Mouse (Mus musculus) forebrain, embryonic 10.5 days (tissue): Measurements from ENCODE around the gene Arhgap28. TPM values are rescaled to one million over a fixed set of nuclear protein-coding genes. Genes with fewer than 3 reads are reported as not detected.
A peak's percentile ranks its signal among the peaks of the same experiment; 100 is the strongest.

ENCODE experiments used
- DNase-seq: peaks from one replicate; pipeline ENCODE4 v3.0.0-alpha.2; 2017; ENCODE audit warnings: low spot score; ENCODE audit errors: extremely low spot score
- H3K27ac ChIP-seq: fragments of 300-500 bp; sonication (generic); 2 replicates; pipeline ENCODE4 v1.5.1; 2016; ENCODE audit warnings: mild to moderate bottlenecking
- H3K27me3 ChIP-seq: fragments of 300-500 bp; sonication (generic); 2 replicates; pipeline ENCODE4 v1.6.1; 2016; ENCODE audit warnings: mild to moderate bottlenecking; ENCODE audit not compliant: poor library complexity, severe bottlenecking
- H3K36me3 ChIP-seq: fragments of 300-500 bp; sonication (generic); replicated peaks from 2 replicates; pipeline ENCODE4 v1.6.1; 2016; ENCODE audit warnings: mild to moderate bottlenecking, moderate library complexity
- H3K4me1 ChIP-seq: fragments of 300-500 bp; sonication (generic); 2 replicates; pipeline ENCODE4 v1.6.1; 2016
- H3K4me3 ChIP-seq: fragments of 300-500 bp; sonication (generic); 2 replicates; pipeline ENCODE4 v1.5.1; 2016; ENCODE audit warnings: mild to moderate bottlenecking, moderate library complexity
- H3K9me3 ChIP-seq: fragments of 300-500 bp; sonication (generic); 2 replicates; pipeline ENCODE4 v1.6.1; 2016; ENCODE audit warnings: mild to moderate bottlenecking, moderate library complexity
- WGBS: fragments of 180-500 bp; shearing (Covaris S2); methylation state at CpG from one replicate; pipeline ENCODE4 v1.1.7; 2016; 5-methylcytosine and 5-hydroxymethylcytosine counted together
- polyA plus RNA-seq: library from polyadenylated mRNA; unstranded; fragments of >200 nt; fragmentation: Nextera tagmentation; extraction: Ambion mirVana; gene quantifications from 2 replicates; pipeline ENCODE4 v1.2.1, GENCODE M21; 2016

Gene Arhgap28
- polyA plus RNA-seq, 1 experiment from 2014 or later = 28.0 TPM

DNA sequence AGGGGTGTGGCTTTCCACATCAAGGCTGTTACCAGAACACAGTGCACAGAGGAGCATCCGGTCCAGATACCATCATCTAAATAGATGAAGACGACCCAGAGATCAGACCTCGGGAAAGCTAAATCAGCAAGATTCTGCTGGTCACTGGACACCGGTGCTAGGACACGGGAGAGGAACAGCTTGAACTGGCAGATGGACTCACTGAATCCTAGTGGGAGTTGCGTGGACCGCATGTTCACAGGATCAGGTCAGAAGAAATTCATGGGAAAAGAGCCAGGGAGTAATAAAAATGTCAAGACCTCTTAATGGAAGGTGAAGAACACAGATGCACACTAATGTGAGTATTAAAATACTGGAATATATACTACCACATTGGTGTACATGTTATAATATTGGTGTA is 85.7 kb downstream of the Arhgap28 start:
- no peak overlapping the region for H3K27ac ChIP-seq
- peaks cover 2% of the 10 kb centered on the region for H3K36me3 ChIP-seq
- no peaks in the 10 kb centered on the region for H3K27me3 ChIP-seq
- H3K4me3 ChIP-seq = no peak overlapping the region
- 92% methylated on average over 7 of the region's 7 CpGs for WGBS
- no peaks in the 10 kb centered on the region for H3K4me1 ChIP-seq
- no peak for DNase-seq
- peaks cover 2% of the 10 kb centered on the region; the same call in 1 of the 2 replicates for H3K9me3 ChIP-seq

DNA sequence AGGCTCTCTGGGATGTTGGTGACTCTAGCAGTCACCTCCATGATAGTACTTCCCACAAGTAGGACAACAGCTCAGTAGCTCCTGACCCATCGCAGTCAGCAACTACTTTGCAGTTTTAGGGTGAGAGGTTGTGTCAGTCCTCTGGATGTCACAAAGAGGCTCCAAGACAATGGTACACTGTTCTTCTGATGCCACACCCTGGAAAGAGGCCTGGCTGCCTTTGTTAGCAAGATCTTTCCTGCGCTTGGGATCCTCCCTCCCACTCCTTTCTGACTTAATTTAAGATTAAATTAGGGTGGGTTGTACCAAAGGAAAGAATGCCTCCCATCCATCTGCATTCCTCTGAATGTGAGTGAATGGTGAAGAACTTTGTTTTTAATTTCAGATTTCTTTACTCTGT is 87.0 kb downstream of the Arhgap28 start:
- no peaks in the 10 kb centered on the region for H3K4me1 ChIP-seq
- peaks cover 2% of the 10 kb centered on the region for H3K36me3 ChIP-seq
- 79% methylated on average over 2 of the region's 2 CpGs for WGBS
- H3K4me3 ChIP-seq = no peak overlapping the region
- H3K27ac ChIP-seq = no peak overlapping the region
- no peak for DNase-seq
- H3K27me3 ChIP-seq = no peaks in the 10 kb centered on the region
- peaks cover 2% of the 10 kb centered on the region; the same call in 1 of the 2 replicates for H3K9me3 ChIP-seq

DNA sequence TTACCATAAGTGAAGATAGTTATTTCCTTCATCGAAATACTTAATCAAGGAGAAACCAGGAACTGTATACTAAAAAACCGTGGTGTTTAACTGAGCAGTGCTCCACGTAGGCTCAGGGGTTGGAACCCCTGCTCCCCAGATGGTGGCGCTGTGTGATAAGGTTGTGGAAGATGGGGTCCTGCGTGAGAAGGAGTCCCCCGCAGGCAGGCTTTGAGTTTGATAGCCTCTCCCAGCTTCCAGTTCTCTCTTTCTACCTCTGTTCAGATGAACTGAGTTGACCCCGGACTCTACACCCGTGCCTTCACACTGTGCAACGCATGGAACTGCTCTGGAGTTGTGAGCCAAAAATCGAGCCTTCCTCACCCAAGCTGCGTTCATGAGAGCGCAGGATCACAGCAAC is 91.3 kb downstream of the Arhgap28 start:
- peaks cover 12% of the 10 kb centered on the region for H3K4me1 ChIP-seq
- H3K27ac ChIP-seq = no peak overlapping the region
- no peaks in the 10 kb centered on the region for H3K27me3 ChIP-seq
- 67% methylated on average over 12 of the region's 12 CpGs for WGBS
- peaks cover 2% of the 10 kb centered on the region for H3K36me3 ChIP-seq
- DNase-seq = peak; percentile 30
- no peak overlapping the region for H3K4me3 ChIP-seq
- H3K9me3 ChIP-seq = peaks cover 2% of the 10 kb centered on the region; the same call in 1 of the 2 replicates

DNA sequence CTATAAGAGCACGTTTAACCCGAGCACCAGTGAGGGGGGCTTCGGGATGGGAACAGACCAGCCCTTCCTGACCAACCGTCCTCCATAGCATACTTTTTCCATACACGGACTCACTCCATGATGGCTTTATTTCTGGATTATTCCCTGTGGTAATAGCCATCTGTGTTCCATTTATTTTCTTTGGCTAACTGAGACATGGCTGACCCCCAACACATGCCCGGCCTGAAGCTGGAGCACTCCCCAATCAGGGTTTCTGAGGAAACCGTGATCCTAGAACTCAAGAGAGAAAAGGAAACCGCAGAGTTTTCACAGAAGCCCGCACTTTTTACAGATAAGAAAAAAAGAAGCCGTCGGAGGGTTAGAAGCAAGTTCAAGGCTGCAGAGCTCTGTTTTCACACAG is 91.9 kb downstream of the Arhgap28 start:
- WGBS = 90% methylated on average over 11 of the region's 11 CpGs

DNA sequence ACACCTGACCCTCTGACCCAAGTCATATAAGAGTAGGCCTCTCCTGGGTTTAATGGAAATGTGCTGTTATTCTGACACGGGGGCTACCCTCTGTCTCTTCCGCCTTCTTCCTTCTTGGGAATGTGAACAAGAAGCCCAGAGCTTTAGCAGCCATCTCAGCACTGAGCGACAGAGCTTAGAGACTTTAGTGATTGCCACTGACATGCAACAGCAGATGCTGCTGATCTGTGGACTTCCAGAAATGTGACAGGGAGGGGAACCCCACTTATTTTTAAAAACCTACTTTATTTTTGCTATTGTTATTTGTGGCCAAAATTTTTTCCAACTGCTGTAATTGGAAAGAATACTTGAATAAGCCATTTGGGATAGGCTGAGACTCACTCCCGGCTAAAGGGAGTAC is 95.4 kb downstream of the Arhgap28 start:
- no peaks in the 10 kb centered on the region for H3K36me3 ChIP-seq
- no peaks in the 10 kb centered on the region for H3K27me3 ChIP-seq
- DNase-seq = no peak

More for the DNA sequence above, 91.9 kb downstream of the Arhgap28 start:
- Histone ChIP-seq H3K27me3 (no peaks in the 10 kb centered on the region), H3K4me1 (peaks cover 12% of the 10 kb centered on the region), H3K9me3 (peaks cover 2% of the 10 kb centered on the region; the same call in 1 of the 2 replicates), H3K36me3 (peaks cover 2% of the 10 kb centered on the region), H3K4me3 (no peak overlapping the region), H3K27ac (no peak overlapping the region)
- no peak for DNase-seq

DNA sequence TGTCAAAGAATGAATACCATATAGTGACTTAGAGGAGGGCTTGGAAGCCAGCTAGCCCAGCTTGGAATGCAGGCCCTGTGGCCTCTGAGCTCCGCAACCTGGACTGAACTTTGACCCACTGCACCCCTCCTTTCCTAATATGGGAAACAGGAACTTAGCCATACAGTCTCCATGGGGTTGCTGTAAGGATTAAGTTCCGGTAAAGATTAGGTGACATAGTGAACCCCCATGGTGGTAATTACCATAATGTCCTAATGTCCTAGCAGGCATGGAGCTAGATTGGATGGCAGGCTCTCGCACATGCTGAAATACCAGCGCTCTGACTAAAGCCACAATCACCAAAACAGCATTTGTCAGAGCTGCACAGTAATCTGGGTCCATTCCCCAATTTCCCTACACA is 95.8 kb downstream of the Arhgap28 start:
- DNase-seq = no peak
- Histone ChIP-seq H3K4me3 (no peak overlapping the region), H3K27me3 (no peaks in the 10 kb centered on the region), H3K27ac (no peak overlapping the region), H3K36me3 (no peaks in the 10 kb centered on the region), H3K4me1 (peaks cover 19% of the 10 kb centered on the region), H3K9me3 (no peaks in the 10 kb centered on the region)
- WGBS = 78% methylated on average over 4 of the region's 4 CpGs

More for the DNA sequence above, 95.4 kb downstream of the Arhgap28 start:
- WGBS = 86% methylated on average over 4 of the region's 4 CpGs
- H3K9me3 ChIP-seq = no peaks in the 10 kb centered on the region
- no peak overlapping the region for H3K4me3 ChIP-seq
- peaks cover 19% of the 10 kb centered on the region for H3K4me1 ChIP-seq
- no peak overlapping the region for H3K27ac ChIP-seq

DNA sequence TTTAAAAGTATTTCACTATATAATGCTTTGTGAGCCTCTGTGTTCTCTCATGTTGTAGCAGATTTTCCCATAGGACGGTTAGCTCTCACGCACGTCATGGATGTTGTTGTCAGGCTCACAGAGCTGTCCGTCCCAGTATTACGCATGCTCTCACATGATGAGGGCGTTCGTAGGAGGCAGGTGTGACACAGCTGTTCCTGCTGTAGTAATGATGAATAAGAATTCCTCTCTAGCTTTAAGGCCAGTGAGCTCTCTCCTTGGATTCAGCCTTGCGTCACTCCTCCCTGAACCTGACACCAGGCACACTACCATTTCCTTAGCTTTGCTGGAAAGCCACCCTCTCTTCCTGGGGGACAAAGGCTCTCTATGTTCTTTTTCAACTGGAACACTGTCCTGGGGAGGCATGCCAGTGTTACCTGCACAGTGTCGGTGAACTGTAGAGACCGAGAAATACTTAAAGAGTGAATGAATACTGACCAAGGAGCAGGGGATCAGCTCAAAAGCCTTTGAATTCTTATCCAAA is 96.3 kb downstream of the Arhgap28 start:
- no peaks in the 10 kb centered on the region for H3K36me3 ChIP-seq
- WGBS = 94% methylated on average over 10 of the region's 10 CpGs
- no peak for DNase-seq
- H3K4me3 ChIP-seq = no peak overlapping the region
- H3K27ac ChIP-seq = no peak overlapping the region
- H3K4me1 ChIP-seq = peaks cover 19% of the 10 kb centered on the region
- no peaks in the 10 kb centered on the region for H3K27me3 ChIP-seq
- H3K9me3 ChIP-seq = no peaks in the 10 kb centered on the region

DNA sequence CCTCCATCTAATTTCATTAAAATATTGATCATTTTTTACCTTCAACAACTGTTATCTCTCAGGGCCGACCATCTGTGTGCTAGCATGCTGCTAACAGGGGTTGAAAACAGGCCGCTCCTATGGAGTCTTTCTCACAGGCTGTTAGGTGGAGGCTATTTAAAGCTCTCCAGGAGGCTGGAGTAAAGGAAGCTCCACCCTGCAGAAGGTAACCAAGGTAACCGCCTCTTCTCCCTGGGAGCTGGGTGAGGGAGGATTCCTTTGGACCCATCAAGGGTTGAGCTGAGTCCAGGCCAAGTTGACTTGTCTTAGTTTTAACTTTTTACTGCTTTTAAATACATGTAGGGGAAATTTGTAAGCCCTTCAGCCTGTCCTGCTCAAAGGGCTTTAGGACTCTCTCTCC is 97.7 kb downstream of the Arhgap28 start:
- no peak for DNase-seq
- WGBS = 63% methylated on average over 3 of the region's 3 CpGs
- H3K4me3 ChIP-seq = no peak overlapping the region
- no peaks in the 10 kb centered on the region for H3K27me3 ChIP-seq
- H3K36me3 ChIP-seq = no peaks in the 10 kb centered on the region
- H3K9me3 ChIP-seq = no peaks in the 10 kb centered on the region
- H3K27ac ChIP-seq = no peak overlapping the region
- peaks cover 19% of the 10 kb centered on the region for H3K4me1 ChIP-seq

DNA sequence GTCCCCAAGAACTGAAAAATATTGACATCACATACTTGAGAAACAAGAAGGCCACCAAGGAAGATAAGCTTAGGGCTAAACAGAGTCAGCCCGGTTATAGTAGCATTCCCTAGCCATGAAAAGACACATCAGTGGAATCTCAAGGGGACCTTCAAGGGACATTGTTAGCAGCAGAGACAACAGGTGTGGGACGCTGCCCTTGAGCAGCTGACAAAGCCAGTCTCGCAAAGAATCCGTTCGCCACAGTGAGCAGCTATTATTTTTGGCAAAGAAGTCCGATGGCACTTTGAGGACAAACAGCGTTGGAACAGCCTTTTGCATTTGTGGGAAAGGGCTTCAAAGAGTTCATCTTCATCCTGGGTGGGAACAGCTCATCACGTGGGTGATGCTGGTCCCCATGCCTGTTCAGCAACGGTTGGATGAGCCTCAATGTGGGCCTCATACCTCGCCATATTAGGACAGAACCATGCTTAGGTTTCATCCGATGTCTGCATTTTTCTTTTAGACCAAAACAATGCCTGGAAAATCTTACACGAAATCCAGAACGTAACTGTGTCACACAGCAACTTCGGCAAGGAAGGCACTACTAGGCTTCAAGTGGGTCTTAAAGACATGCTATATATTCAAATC is 99.5 kb downstream of the Arhgap28 start:
- H3K27ac ChIP-seq = no peak overlapping the region
- no peak for DNase-seq
- WGBS = 90% methylated on average over 14 of the region's 14 CpGs
- no peaks in the 10 kb centered on the region for H3K9me3 ChIP-seq
- H3K4me1 ChIP-seq = peaks cover 18% of the 10 kb centered on the region
- 0 out of 2 replicates have a peak, but pooled peaks cover 9% of the 10 kb centered on the region for H3K36me3 ChIP-seq
- no peaks in the 10 kb centered on the region for H3K27me3 ChIP-seq
- H3K4me3 ChIP-seq = no peak overlapping the region

DNA sequence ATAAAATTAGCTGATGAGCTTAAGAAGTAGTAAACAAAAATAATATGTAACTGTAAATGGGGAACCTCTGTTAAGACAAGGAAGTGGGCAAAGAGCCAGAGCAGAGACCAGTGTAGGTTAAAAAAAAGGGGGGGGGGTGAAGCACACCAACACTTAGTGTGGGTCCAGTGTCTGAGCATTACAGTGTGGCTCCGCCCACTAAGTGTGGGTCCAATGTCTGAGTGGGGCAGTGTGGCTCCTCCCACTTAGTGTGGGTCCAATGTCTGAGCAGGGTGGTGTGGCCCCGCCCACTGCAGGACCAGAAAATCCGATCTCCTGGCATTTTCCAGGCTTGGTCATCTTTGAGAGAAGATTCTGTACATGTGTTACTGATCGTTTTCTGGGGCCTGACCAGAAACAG is 101.1 kb downstream of the Arhgap28 start:
- WGBS = 93% methylated on average over 4 of the region's 4 CpGs
- DNase-seq = no peak
- Histone ChIP-seq H3K9me3 (no peaks in the 10 kb centered on the region), H3K27me3 (no peaks in the 10 kb centered on the region), H3K4me1 (peaks cover 11% of the 10 kb centered on the region), H3K36me3 (peaks cover 13% of the 10 kb centered on the region; the same call in 1 of the 2 replicates), H3K4me3 (no peak overlapping the region), H3K27ac (no peak overlapping the region)

DNA sequence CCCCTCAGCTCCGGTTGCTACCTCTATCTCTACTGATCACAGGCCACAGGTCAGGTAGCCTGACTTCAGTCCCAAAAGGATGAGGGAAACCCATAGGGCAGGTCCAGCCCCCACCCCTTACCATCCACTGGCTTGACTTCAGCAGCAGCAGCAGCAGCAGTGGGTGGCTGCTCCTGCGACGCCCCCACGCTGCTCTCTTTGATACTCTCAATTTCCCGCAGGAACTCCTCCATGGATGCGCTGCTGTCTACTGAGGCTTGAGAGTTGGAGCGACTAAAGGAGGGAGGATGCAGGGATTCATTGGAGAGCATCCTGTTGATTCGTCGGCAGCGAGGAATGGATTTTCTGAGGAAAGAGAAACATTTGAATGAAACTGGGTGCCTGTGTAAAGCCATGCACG is 102.8 kb downstream of the Arhgap28 start:
- H3K9me3 ChIP-seq = no peaks in the 10 kb centered on the region
- peaks cover 13% of the 10 kb centered on the region; the same call in 1 of the 2 replicates for H3K36me3 ChIP-seq
- 85% methylated on average over 11 of the region's 11 CpGs for WGBS
- no peak for DNase-seq
- H3K4me3 ChIP-seq = no peak overlapping the region
- H3K27ac ChIP-seq = 0 out of 2 replicates have a peak overlapping the region, but pooled peaks have one; percentile 11
- H3K27me3 ChIP-seq = no peaks in the 10 kb centered on the region
- H3K4me1 ChIP-seq = peaks cover 5% of the 10 kb centered on the region

DNA sequence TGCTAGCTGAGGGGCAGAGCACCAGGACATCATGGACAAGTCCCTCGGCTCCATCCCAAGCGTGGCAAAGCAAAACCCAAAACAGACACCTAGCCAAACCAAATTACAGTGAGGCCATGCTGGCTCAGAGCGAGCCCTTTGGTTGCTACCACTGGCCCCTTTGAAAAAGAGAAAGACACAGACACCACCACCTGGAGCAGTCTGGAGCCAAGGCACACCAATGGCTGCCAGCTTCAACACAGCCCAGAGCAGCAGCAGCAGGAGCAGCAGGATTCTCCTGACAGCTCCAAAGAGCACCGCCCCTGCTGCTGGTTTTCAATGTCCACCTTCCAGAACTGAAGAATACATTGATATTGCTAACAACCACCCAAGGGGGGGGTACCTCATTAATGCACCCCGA is 104.5 kb downstream of the Arhgap28 start:
- 90% methylated on average over 5 of the region's 5 CpGs for WGBS

DNA sequence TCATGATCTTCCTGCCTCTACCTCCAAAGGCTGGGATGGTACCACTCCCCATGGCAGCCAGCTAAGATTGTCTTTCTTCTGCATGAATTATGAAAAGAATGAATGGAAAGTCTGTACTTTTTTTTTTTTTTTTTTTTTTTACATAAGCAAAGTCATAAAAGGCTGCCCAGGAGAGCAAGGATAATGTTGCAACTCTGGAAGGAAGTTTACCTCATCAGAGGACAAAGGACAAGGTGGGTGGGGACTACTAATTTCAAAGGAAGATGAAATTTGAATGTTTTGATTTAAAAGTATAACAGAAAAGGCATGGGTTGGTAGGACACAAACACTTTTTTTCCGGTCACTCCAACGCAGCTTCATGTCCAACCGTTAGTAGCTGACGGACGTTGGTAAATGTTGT is 107.5 kb downstream of the Arhgap28 start:
- Histone ChIP-seq H3K36me3 (peaks cover 27% of the 10 kb centered on the region), H3K27ac (no peak overlapping the region), H3K27me3 (no peaks in the 10 kb centered on the region), H3K4me3 (no peak overlapping the region), H3K9me3 (no peaks in the 10 kb centered on the region), H3K4me1 (peaks cover 4% of the 10 kb centered on the region; the same call in 1 of the 2 replicates)
- 94% methylated on average over 5 of the region's 5 CpGs for WGBS
- DNase-seq = no peak

More for the DNA sequence above, 104.5 kb downstream of the Arhgap28 start:
- Histone ChIP-seq H3K36me3 (peaks cover 27% of the 10 kb centered on the region), H3K4me1 (peaks cover 4% of the 10 kb centered on the region; the same call in 1 of the 2 replicates), H3K9me3 (no peaks in the 10 kb centered on the region), H3K27ac (no peak overlapping the region), H3K4me3 (no peak overlapping the region), H3K27me3 (no peaks in the 10 kb centered on the region)
- no peak for DNase-seq
